In genomic region chr8:72548644-72549313, GRCm38 (mm10) we compare ENCODE assay signal across 1 mouse cellular context.
TF ChIP-seq lines count a peak whose summit lies in the region.

No protein-coding gene starts in this region.

TF ChIP-seq in MEL, 35 proteins besides CTCF, POLR2A, EP300 and RAD21 (continued from another document):
- TF ChIP-seq ETS1 (IDR thresholded peaks at IDR 0.05; ENCODE audit: low read depth, low read length): no peak
- TF ChIP-seq POLR2AphosphoS2 (IDR thresholded peaks at IDR 0.05; ENCODE audit: low read length): no peak
- 0 out of 2 replicates have a peak, but pooled peaks have one; percentile 34 for TF ChIP-seq UBTF (IDR thresholded peaks at IDR 0.05; ENCODE audit: borderline replicate concordance, insufficient read depth, low read depth, low read length)
- TF ChIP-seq ELF1 (IDR thresholded peaks at IDR 0.05; ENCODE audit: low read depth, low read length): no peak
TF ChIP-seq in MEL: peak in this region for 3.
